Mouse (Mus musculus) spleen, embryonic (tissue): ENCODE data around the gene Cadm1.

Source experiments
- CTCF ChIA-PET: fragments of 350-600 bp; sonication (Branson Sonifier 250); formaldehyde crosslinking; loops from one replicate; lab custom pipeline; 2022; lab: Charles Lee

The Cadm1 gene

GRCm38 (mm10) chr9:47608921-47609320, 78.9 kb downstream of the Cadm1 start:
- CTCF ChIA-PET, result no interaction called here

GRCm38 (mm10) chr9:47609443-47609842, 79.5 kb downstream of the Cadm1 start:
- CTCF ChIA-PET, result no interaction called here

GRCm38 (mm10) chr9:47610316-47610715, 80.3 kb downstream of the Cadm1 start:
- CTCF ChIA-PET, result no interaction called here

- CTCF ChIA-PET, result no interaction called here
Measured at GRCm38 (mm10) chr9:47612894-47613412, 83.0 kb downstream of the Cadm1 start.

- CTCF ChIA-PET, result no interaction called here
Measured at GRCm38 (mm10) chr9:47615049-47615448, 85.1 kb downstream of the Cadm1 start.

- CTCF ChIA-PET, result no interaction called here
Measured at GRCm38 (mm10) chr9:47616391-47616790, 86.4 kb downstream of the Cadm1 start.

GRCm38 (mm10) chr9:47619501-47620029, 89.6 kb downstream of the Cadm1 start:
- CTCF ChIA-PET, result no interaction called here

GRCm38 (mm10) chr9:47623447-47624445, 93.8 kb downstream of the Cadm1 start:
- CTCF ChIA-PET, result no interaction called here

- CTCF ChIA-PET, result no interaction called here
Measured at GRCm38 (mm10) chr9:47624565-47625520, 94.9 kb downstream of the Cadm1 start.

- CTCF ChIA-PET, result no interaction called here
Measured at GRCm38 (mm10) chr9:47625621-47626210, 95.7 kb downstream of the Cadm1 start.

- CTCF ChIA-PET, result no interaction called here
Measured at GRCm38 (mm10) chr9:47627966-47628365, 98.0 kb downstream of the Cadm1 start.

GRCm38 (mm10) chr9:47628550-47628949, 98.6 kb downstream of the Cadm1 start:
- CTCF ChIA-PET, result no interaction called here

- CTCF ChIA-PET, result no interaction called here
Measured at GRCm38 (mm10) chr9:47634695-47635094, 104.7 kb downstream of the Cadm1 start.

GRCm38 (mm10) chr9:47642663-47643062, 112.7 kb downstream of the Cadm1 start:
- CTCF ChIA-PET, result no interaction called here

- CTCF ChIA-PET, result no interaction called here
Measured at GRCm38 (mm10) chr9:47645056-47645455, 115.1 kb downstream of the Cadm1 start.

- CTCF ChIA-PET, result no interaction called here
Measured at GRCm38 (mm10) chr9:47651431-47651830, 121.5 kb downstream of the Cadm1 start.

- CTCF ChIA-PET, result no interaction called here
Measured at GRCm38 (mm10) chr9:47652203-47652602, 122.2 kb downstream of the Cadm1 start.

- CTCF ChIA-PET, result no interaction called here
Measured at GRCm38 (mm10) chr9:47652936-47653335, 123.0 kb downstream of the Cadm1 start.

GRCm38 (mm10) chr9:47659366-47660090, 129.6 kb downstream of the Cadm1 start:
- CTCF ChIA-PET, result no interaction called here

- CTCF ChIA-PET, result no interaction called here
Measured at GRCm38 (mm10) chr9:47661611-47662010, 131.6 kb downstream of the Cadm1 start.

GRCm38 (mm10) chr9:47669206-47669605, 139.2 kb downstream of the Cadm1 start:
- CTCF ChIA-PET, result no interaction called here
